Mouse (Mus musculus): Measurements from ENCODE around the gene Gapvd1.
A peak's percentile ranks its signal among the peaks of the same experiment; 100 is the strongest.

Gene Gapvd1

DNA sequence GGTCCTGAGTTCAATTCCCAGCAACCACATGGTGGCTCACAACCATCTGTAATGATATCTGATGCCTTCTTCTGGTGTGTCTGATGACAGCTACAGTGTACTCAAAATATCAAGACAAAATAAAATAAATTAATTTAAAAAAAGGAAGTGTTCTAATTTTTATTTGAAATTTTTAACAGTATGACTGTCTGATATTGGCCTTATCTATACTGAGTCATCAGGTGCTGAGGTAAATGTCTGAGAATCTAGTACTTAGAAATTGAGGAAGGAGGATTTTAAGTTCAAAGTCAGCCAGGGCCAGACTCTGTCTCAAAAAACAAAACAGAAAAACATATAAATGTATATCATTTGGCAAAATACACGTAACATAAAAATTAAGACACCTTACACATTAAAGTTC lies 46.4 kb downstream of the Gapvd1 start:
- TF ChIP-seq POU5F1 (IDR thresholded peaks at IDR 0.05; ENCODE audit: borderline replicate concordance, low read length) (no peak), NANOG (IDR thresholded peaks at IDR 0.05; ENCODE audit: borderline replicate concordance, low read length) (no peak), CTCF (conservative IDR thresholded peaks at IDR 0.05; ENCODE audit: low read length) (no peak)
- H3K36me3 ChIP-seq (ENCODE audit: insufficient read depth, low read length), result peaks cover 93% of the 10 kb centered on the region
- no peaks in the 10 kb centered on the region for H3K27me3 ChIP-seq (ENCODE audit: insufficient read depth, low read length)
- no peak overlapping the region for H3K4me3 ChIP-seq (replicated peaks; ENCODE audit: low read length)
- H3K4me1 ChIP-seq (replicated peaks; ENCODE audit: low read depth, low read length), result no peaks in the 10 kb centered on the region
- no peaks in the 10 kb centered on the region for H3K9me3 ChIP-seq (ENCODE audit: low read length)

GRCm38 (mm10) chr2:34696592-34696991 lies 58.4 kb downstream of the Gapvd1 start:
- peaks cover 90% of the 10 kb centered on the region for H3K36me3 ChIP-seq (ENCODE audit: insufficient read depth, low read length)
- TF ChIP-seq CTCF (conservative IDR thresholded peaks at IDR 0.05; ENCODE audit: low read length) (no peak), POU5F1 (IDR thresholded peaks at IDR 0.05; ENCODE audit: borderline replicate concordance, low read length) (no peak), NANOG (IDR thresholded peaks at IDR 0.05; ENCODE audit: borderline replicate concordance, low read length) (no peak)

GRCm38 (mm10) chr2:34692861-34693260 lies 62.2 kb downstream of the Gapvd1 start:
- no peak overlapping the region for H3K4me3 ChIP-seq (replicated peaks; ENCODE audit: low read length)
- H3K27me3 ChIP-seq (ENCODE audit: insufficient read depth, low read length), result no peaks in the 10 kb centered on the region
- H3K4me1 ChIP-seq (replicated peaks; ENCODE audit: low read depth, low read length), result no peaks in the 10 kb centered on the region
- no peak for TF ChIP-seq POU5F1 (IDR thresholded peaks at IDR 0.05; ENCODE audit: borderline replicate concordance, low read length)
- TF ChIP-seq NANOG (IDR thresholded peaks at IDR 0.05; ENCODE audit: borderline replicate concordance, low read length), result peak; percentile 64; the same call in 1 of the 2 replicates
- H3K36me3 ChIP-seq (ENCODE audit: insufficient read depth, low read length), result peaks cover 89% of the 10 kb centered on the region
- H3K9me3 ChIP-seq (ENCODE audit: low read length), result no peaks in the 10 kb centered on the region

More at GRCm38 (mm10) chr2:34696592-34696991, 58.4 kb downstream of the Gapvd1 start:
- Histone ChIP-seq H3K4me1 (replicated peaks; ENCODE audit: low read depth, low read length) (no peaks in the 10 kb centered on the region), H3K27me3 (ENCODE audit: insufficient read depth, low read length) (no peaks in the 10 kb centered on the region), H3K4me3 (replicated peaks; ENCODE audit: low read length) (no peak overlapping the region), H3K9me3 (ENCODE audit: low read length) (no peaks in the 10 kb centered on the region)

GRCm38 (mm10) chr2:34684076-34684870 lies 70.8 kb downstream of the Gapvd1 start:
- H3K36me3 ChIP-seq (ENCODE audit: insufficient read depth, low read length), result peaks cover 79% of the 10 kb centered on the region
- no peak overlapping the region for H3K4me3 ChIP-seq (replicated peaks; ENCODE audit: low read length)
- TF ChIP-seq CTCF (conservative IDR thresholded peaks at IDR 0.05; ENCODE audit: low read length), result no peak
- H3K9me3 ChIP-seq (ENCODE audit: low read length), result no peaks in the 10 kb centered on the region
- H3K27me3 ChIP-seq (ENCODE audit: insufficient read depth, low read length), result no peaks in the 10 kb centered on the region
- peaks cover 4% of the 10 kb centered on the region; the same call in 1 of the 2 replicates for H3K4me1 ChIP-seq (replicated peaks; ENCODE audit: low read depth, low read length)

DNA sequence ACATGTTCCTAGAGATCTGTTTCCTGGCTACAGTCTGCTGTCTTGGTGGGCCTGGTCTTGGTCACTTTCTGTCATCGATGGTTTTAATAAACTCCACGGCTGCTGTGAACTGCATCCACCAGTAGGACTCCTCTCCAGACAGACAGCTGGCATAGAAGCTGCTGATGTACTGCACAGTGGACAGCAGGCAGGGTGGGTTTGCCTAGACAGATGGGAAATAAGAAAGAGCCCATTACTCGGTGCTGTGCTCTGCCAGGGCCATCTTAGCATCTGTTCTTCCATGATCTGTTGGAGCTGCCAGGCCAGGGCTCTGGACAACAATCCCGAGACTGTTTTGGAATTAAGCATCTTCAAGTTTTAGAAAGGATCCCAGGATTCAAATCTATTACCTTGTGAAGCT lies 77.1 kb downstream of the Gapvd1 start:
- H3K9me3 ChIP-seq (ENCODE audit: low read length), result no peaks in the 10 kb centered on the region
- no peak overlapping the region for H3K4me3 ChIP-seq (replicated peaks; ENCODE audit: low read length)
- peaks cover 71% of the 10 kb centered on the region for H3K36me3 ChIP-seq (ENCODE audit: insufficient read depth, low read length)
- H3K27me3 ChIP-seq (ENCODE audit: insufficient read depth, low read length), result no peaks in the 10 kb centered on the region
- H3K4me1 ChIP-seq (replicated peaks; ENCODE audit: low read depth, low read length), result peaks cover 4% of the 10 kb centered on the region; the same call in 1 of the 2 replicates
- TF ChIP-seq NANOG (IDR thresholded peaks at IDR 0.05; ENCODE audit: borderline replicate concordance, low read length) (no peak), CTCF (conservative IDR thresholded peaks at IDR 0.05; ENCODE audit: low read length) (no peak), POU5F1 (IDR thresholded peaks at IDR 0.05; ENCODE audit: borderline replicate concordance, low read length) (no peak)

DNA sequence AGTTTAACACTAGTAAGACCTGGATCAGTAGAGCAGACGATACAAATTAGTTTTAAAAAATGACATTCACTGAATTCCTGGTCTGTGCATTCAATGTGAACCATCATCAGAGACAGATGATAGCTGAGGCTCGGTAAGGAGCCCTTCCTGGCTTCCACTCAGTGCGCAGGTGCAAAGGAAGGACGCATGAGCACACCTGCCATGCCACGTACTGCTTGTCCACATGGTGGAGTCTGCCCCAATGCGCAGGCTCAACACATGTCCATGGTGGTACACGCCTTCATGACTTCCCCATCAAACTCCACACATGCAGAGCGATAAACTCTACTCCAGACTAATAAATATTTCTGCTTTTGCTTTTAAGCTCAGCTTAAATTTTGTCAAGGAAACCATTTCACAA lies 78.0 kb downstream of the Gapvd1 start:
- Histone ChIP-seq H3K9me3 (ENCODE audit: low read length) (no peaks in the 10 kb centered on the region), H3K4me1 (replicated peaks; ENCODE audit: low read depth, low read length) (peaks cover 9% of the 10 kb centered on the region), H3K4me3 (replicated peaks; ENCODE audit: low read length) (no peak overlapping the region), H3K27me3 (ENCODE audit: insufficient read depth, low read length) (no peaks in the 10 kb centered on the region), H3K36me3 (ENCODE audit: insufficient read depth, low read length) (peaks cover 62% of the 10 kb centered on the region)
- TF ChIP-seq CTCF (conservative IDR thresholded peaks at IDR 0.05; ENCODE audit: low read length) (no peak), POU5F1 (IDR thresholded peaks at IDR 0.05; ENCODE audit: borderline replicate concordance, low read length) (no peak), NANOG (IDR thresholded peaks at IDR 0.05; ENCODE audit: borderline replicate concordance, low read length) (no peak)

GRCm38 (mm10) chr2:34673846-34674245 lies 81.2 kb downstream of the Gapvd1 start:
- Histone ChIP-seq H3K4me1 (replicated peaks; ENCODE audit: low read depth, low read length) (peaks cover 31% of the 10 kb centered on the region), H3K27me3 (ENCODE audit: insufficient read depth, low read length) (peaks cover 8% of the 10 kb centered on the region; the same call in 1 of the 2 replicates), H3K36me3 (ENCODE audit: insufficient read depth, low read length) (peaks cover 47% of the 10 kb centered on the region), H3K9me3 (ENCODE audit: low read length) (no peaks in the 10 kb centered on the region), H3K4me3 (replicated peaks; ENCODE audit: low read length) (no peak overlapping the region)
- TF ChIP-seq CTCF (conservative IDR thresholded peaks at IDR 0.05; ENCODE audit: low read length) (no peak), POU5F1 (IDR thresholded peaks at IDR 0.05; ENCODE audit: borderline replicate concordance, low read length) (no peak), NANOG (IDR thresholded peaks at IDR 0.05; ENCODE audit: borderline replicate concordance, low read length) (no peak)

DNA sequence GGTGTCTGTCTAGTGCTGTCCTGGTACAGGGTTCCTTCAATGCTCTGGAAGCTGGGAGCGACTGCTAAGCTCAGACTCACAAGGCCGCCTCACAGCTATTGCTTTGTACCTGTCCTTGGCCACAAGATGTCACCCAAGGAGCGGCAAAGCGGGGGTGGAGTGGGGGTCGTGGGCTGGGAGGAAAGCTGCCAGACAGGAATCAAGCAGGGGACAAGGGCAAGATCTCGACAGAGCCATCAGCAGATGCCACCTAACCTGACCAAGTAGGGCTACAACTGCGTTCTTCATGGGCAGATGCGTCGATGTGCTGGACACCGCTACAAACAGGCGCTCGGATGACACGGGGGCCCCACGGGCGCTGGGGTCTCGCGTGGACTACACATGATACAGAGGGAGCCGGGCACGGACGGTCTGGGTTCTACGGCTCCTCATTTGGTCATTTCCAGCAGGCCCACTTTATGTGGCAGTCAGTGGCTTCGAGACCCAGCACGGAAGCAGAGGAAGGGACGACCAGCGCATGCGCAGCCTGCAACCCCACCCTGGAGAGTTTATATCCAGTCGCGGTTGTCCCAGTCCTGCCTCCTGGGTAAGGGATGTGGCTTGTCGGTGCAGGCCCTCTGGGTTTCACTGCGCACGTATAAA lies 83.5 kb downstream of the Gapvd1 start:
- H3K9me3 ChIP-seq (ENCODE audit: low read length), result 0 out of 2 replicates have a peak, but pooled peaks cover 4% of the 10 kb centered on the region
- peaks cover 24% of the 10 kb centered on the region for H3K27me3 ChIP-seq (ENCODE audit: insufficient read depth, low read length)
- peak overlapping the region; percentile 62 for H3K4me3 ChIP-seq (replicated peaks; ENCODE audit: low read length)
- H3K4me1 ChIP-seq (replicated peaks; ENCODE audit: low read depth, low read length), result peaks cover 47% of the 10 kb centered on the region
- H3K36me3 ChIP-seq (ENCODE audit: insufficient read depth, low read length), result peaks cover 24% of the 10 kb centered on the region
- peak; percentile 12; the same call in 1 of the 2 replicates for TF ChIP-seq CTCF (conservative IDR thresholded peaks at IDR 0.05; ENCODE audit: low read length)
- TF ChIP-seq POU5F1 (IDR thresholded peaks at IDR 0.05; ENCODE audit: borderline replicate concordance, low read length), result no peak

Measured in E14TG2a.4 (cell line).